Mouse (Mus musculus) liver, embryonic 16.5 days (tissue): Measurements from ENCODE around the gene Pomgnt2. TPM values are rescaled to one million over a fixed set of nuclear protein-coding genes. Genes with fewer than 3 reads are reported as not detected.

ENCODE experiments used
- ATAC-seq: fragments of 200-750 bp; cut with Nextera tagmentation; 2 replicates; pipeline ENCODE4 v1.8.0; 2017; ENCODE audit warnings: low read depth, mild to moderate bottlenecking, moderate number of reproducible peaks, moderate library complexity
- H3K27ac ChIP-seq: fragments of 300-500 bp; sonication (generic); 2 replicates; pipeline ENCODE4 v1.5.1; 2014; ENCODE audit warnings: mild to moderate bottlenecking, low read length
- H3K27me3 ChIP-seq: fragments of 300-500 bp; sonication (generic); 2 replicates; pipeline ENCODE4 v1.6.1; 2014; ENCODE audit warnings: low read depth, low read length, mixed read lengths; ENCODE audit not compliant: control insufficient read depth, insufficient read depth
- H3K36me3 ChIP-seq: fragments of 300-500 bp; sonication (generic); 2 replicates; pipeline ENCODE4 v1.6.1; 2014; ENCODE audit warnings: mild to moderate bottlenecking; ENCODE audit not compliant: control insufficient read depth, insufficient read depth
- H3K4me1 ChIP-seq: fragments of 300-500 bp; sonication (generic); 2 replicates; pipeline ENCODE4 v1.6.1; 2014; ENCODE audit warnings: low read depth, low read length, mixed read lengths; ENCODE audit not compliant: control insufficient read depth
- H3K4me2 ChIP-seq: fragments of 300-500 bp; sonication (generic); 2 replicates; pipeline ENCODE4 v1.6.1; 2014; ENCODE audit warnings: low read depth, low read length, mixed read lengths
- H3K4me3 ChIP-seq: fragments of 300-500 bp; sonication (generic); 2 replicates; pipeline ENCODE4 v1.5.1; 2014; ENCODE audit warnings: low read depth, mild to moderate bottlenecking, low read length
- H3K9ac ChIP-seq: fragments of 300-500 bp; sonication (generic); 2 replicates; pipeline ENCODE4 v1.6.1; 2014; ENCODE audit warnings: low read depth, low read length
- H3K9me3 ChIP-seq: fragments of 300-500 bp; sonication (generic); replicated peaks from 2 replicates; pipeline ENCODE4 v1.6.1; 2016; ENCODE audit warnings: low read length; ENCODE audit not compliant: control insufficient read depth
- WGBS: fragments of 180-500 bp; shearing (Covaris S2); extraction: QIAGEN DNeasy Blood & Tissue Kit; methylation state at CpG from one replicate; pipeline ENCODE4 v1.1.7; 2014; ENCODE audit not compliant: insufficient replicate concordance; 5-methylcytosine and 5-hydroxymethylcytosine counted together
- polyA plus RNA-seq: library from polyadenylated mRNA; unstranded; fragments of >200 nt; fragmentation: Nextera tagmentation; extraction: Ambion mirVana; gene quantifications from 2 replicates; pipeline ENCODE4 v1.2.1, GENCODE M21; 2015

Pomgnt2 gene
- polyA plus RNA-seq, 1 experiment from 2014 or later = 3.2 TPM

- Histone ChIP-seq H3K4me3 (no peak overlapping the region), H3K36me3 (no peaks in the 10 kb centered on the region), H3K27ac (no peak overlapping the region), H3K9ac (no peak overlapping the region), H3K27me3 (no peaks in the 10 kb centered on the region), H3K4me1 (no peaks in the 10 kb centered on the region), H3K4me2 (no peak overlapping the region), H3K9me3 (no peaks in the 10 kb centered on the region)
- ATAC-seq = no peak
- WGBS = 76% methylated on average over 2 of the region's 2 CpGs
Measured at GRCm38 (mm10) chr9:122006175-122006574, 9.3 kb upstream of the Pomgnt2 start.

DNA sequence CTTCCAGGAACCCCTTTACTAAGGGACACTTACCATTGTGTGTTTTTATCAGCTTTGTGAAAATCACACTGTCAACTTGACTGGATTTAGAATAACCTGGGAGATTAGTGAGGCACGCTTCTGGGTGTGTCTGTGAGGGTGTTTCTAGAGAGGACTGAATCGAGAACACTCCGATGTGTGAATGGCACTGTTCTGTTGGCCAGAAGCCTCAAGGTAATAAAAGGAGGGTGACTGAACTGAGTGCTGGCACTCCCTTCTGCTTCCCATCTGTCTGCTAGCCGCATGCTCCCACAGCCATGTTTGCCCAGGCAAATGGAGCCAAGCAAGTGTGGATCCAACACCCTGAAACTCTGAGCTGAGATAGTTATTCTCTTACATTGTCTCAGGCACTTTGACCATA lies 1.1 kb upstream of the Pomgnt2 start:
- ATAC-seq = no peak

GRCm38 (mm10) chr9:121995508-121996131 lies 1.3 kb downstream of the Pomgnt2 start:
- ATAC-seq = peak; percentile 64
- Histone ChIP-seq H3K36me3 (no peaks in the 10 kb centered on the region), H3K9ac (peak overlapping the region; percentile 65), H3K27me3 (peaks cover 9% of the 10 kb centered on the region), H3K4me1 (no peaks in the 10 kb centered on the region; the same call in none of the 2 replicates), H3K27ac (no peak overlapping the region), H3K4me3 (peak overlapping the region; percentile 66), H3K4me2 (peak overlapping the region; percentile 66), H3K9me3 (no peaks in the 10 kb centered on the region)
- WGBS = 1% methylated on average over 51 of the region's 53 CpGs

More for the DNA sequence above, 1.1 kb upstream of the Pomgnt2 start:
- H3K9ac ChIP-seq = no peak overlapping the region
- peaks cover 9% of the 10 kb centered on the region for H3K27me3 ChIP-seq
- H3K9me3 ChIP-seq = no peaks in the 10 kb centered on the region
- H3K4me1 ChIP-seq = no peaks in the 10 kb centered on the region; the same call in none of the 2 replicates
- no peak overlapping the region for H3K4me3 ChIP-seq
- no peak overlapping the region for H3K4me2 ChIP-seq
- H3K36me3 ChIP-seq = no peaks in the 10 kb centered on the region
- no peak overlapping the region for H3K27ac ChIP-seq
- WGBS = 59% methylated on average over 4 of the region's 4 CpGs

DNA sequence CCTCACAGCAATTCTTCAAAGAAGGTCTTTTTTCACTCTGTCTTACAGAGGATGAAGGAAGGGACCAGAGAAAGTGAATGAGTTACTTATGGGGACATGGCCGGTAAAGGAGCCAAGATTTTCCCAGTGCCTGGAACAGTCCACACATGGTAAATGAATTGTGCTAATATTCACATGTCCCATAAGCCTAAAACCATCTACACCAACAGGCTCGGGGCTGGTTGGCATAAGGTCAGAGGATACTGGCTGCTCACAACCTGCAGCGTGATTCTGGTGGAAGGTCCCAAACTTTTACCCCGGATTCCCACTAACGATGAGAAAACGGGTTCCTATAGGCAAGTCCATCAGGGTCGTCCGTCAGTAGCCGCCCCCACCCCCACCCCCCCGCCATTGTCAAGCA lies 1.8 kb downstream of the Pomgnt2 start:
- Histone ChIP-seq H3K27ac (no peak overlapping the region), H3K4me3 (peak overlapping the region; percentile 66), H3K36me3 (no peaks in the 10 kb centered on the region), H3K4me1 (no peaks in the 10 kb centered on the region; the same call in none of the 2 replicates), H3K4me2 (peak overlapping the region; percentile 66), H3K27me3 (peaks cover 9% of the 10 kb centered on the region), H3K9ac (no peak overlapping the region), H3K9me3 (no peaks in the 10 kb centered on the region)
- no peak for ATAC-seq
- WGBS = 13% methylated on average over 10 of the region's 10 CpGs

DNA sequence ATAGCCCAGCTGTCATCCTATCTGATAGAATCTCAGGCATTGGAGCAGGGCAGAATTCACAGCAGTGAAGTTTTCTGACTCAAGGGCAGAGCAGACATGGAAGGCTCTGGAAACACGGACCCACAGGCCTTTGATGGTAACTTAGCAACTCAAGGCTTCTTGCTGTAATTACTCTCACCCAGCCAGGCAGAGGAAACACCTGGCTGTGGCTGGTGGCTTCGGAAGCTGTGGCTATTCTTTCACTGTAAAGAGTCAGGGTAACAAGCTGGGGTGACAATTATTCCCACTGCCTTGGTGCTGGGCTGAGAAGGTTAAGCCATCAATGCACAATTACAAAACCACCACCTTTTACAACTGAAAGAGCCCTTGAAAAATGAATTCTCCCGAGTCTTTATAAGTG lies 3.9 kb downstream of the Pomgnt2 start:
- 23% methylated on average over 3 of the region's 3 CpGs for WGBS
- Histone ChIP-seq H3K9ac (no peak overlapping the region), H3K36me3 (no peaks in the 10 kb centered on the region), H3K27ac (no peak overlapping the region), H3K27me3 (peaks cover 9% of the 10 kb centered on the region), H3K9me3 (no peaks in the 10 kb centered on the region), H3K4me3 (no peak overlapping the region), H3K4me1 (no peaks in the 10 kb centered on the region; the same call in none of the 2 replicates), H3K4me2 (no peak overlapping the region)
- no peak for ATAC-seq

DNA sequence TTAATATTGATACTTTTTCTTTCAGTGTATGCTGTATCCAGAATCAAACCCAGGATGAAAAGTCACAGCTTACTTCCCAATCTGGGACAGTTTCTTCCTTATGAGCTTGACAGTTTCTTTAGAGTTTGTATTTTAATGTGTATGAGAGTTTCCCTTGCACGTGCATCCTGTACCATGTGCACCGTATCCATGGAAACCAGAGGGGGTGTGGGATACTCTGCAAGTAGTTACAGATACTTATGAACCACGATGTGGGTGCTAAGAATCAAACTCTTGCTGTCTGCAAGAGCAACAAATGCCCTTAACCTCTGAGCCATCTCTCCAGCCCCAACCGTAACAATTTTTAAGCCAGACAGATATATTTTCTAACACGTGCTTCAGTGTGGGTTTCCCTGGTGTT lies 5.9 kb downstream of the Pomgnt2 start:
- Histone ChIP-seq H3K9ac (no peak overlapping the region), H3K4me3 (no peak overlapping the region), H3K36me3 (no peaks in the 10 kb centered on the region), H3K9me3 (no peaks in the 10 kb centered on the region), H3K4me2 (no peak overlapping the region), H3K4me1 (no peaks in the 10 kb centered on the region; the same call in none of the 2 replicates), H3K27ac (no peak overlapping the region), H3K27me3 (peaks cover 6% of the 10 kb centered on the region)
- ATAC-seq = no peak
- 55% methylated on average over 5 of the region's 5 CpGs for WGBS

DNA sequence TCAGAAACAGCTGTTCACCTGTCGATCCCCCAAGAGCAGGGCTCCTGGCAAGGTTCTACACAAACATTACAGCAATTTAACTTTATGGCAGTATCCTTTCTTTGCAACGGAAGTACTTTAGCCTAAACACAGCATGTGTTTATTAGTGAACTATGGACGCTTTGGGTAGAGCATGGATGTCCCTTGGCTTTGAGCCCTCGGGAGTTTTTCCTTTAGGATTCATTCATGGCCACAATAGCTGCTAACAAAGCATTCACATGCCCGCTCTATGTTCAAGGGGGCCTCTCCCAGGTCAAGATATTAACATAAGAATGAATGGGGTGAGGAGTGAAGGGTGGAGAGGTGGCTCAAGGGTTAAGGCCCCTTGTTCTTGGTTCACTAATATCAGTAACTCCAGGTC lies 7.4 kb downstream of the Pomgnt2 start:
- Histone ChIP-seq H3K9ac (no peak overlapping the region), H3K27me3 (no peaks in the 10 kb centered on the region), H3K4me3 (no peak overlapping the region), H3K27ac (no peak overlapping the region), H3K4me1 (no peaks in the 10 kb centered on the region; the same call in 1 of the 2 replicates), H3K4me2 (no peak overlapping the region), H3K9me3 (no peaks in the 10 kb centered on the region), H3K36me3 (no peaks in the 10 kb centered on the region)
- 61% methylated on average over 5 of the region's 5 CpGs for WGBS
- no peak for ATAC-seq

DNA sequence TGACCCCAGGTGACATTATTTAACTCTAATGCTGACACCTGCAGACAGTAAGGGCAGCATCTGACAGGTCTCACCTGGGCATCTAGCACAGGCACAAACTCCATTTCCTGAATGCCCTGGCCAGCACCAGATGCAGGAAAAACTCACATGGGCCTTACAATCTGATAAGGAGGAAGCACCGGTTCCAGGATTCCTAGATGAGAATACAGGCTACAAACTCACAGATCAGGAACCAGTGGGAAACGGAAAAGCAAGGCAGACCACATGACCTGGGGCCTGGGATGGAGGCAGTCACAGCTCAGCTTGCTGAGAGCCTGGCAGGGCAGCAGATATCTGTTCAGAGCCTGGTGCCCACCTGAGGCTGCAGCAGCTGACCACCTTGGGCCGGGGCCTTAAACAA lies 8.0 kb downstream of the Pomgnt2 start:
- H3K27me3 ChIP-seq = no peaks in the 10 kb centered on the region
- no peak overlapping the region for H3K4me3 ChIP-seq
- H3K9me3 ChIP-seq = no peaks in the 10 kb centered on the region
- H3K36me3 ChIP-seq = no peaks in the 10 kb centered on the region
- H3K4me1 ChIP-seq = no peaks in the 10 kb centered on the region; the same call in 1 of the 2 replicates
- H3K9ac ChIP-seq = no peak overlapping the region
- no peak overlapping the region for H3K27ac ChIP-seq
- no peak for ATAC-seq
- WGBS = 37% methylated on average over 3 of the region's 3 CpGs
- H3K4me2 ChIP-seq = no peak overlapping the region

- Histone ChIP-seq H3K27me3 (no peaks in the 10 kb centered on the region), H3K4me1 (no peaks in the 10 kb centered on the region), H3K9ac (no peak overlapping the region), H3K4me2 (no peak overlapping the region), H3K27ac (no peak overlapping the region), H3K36me3 (no peaks in the 10 kb centered on the region), H3K4me3 (no peak overlapping the region), H3K9me3 (no peaks in the 10 kb centered on the region)
- ATAC-seq = no peak
- WGBS = 50% methylated on average over 15 of the region's 15 CpGs
Measured at GRCm38 (mm10) chr9:121984465-121985461, 12.1 kb downstream of the Pomgnt2 start.
